Mouse (Mus musculus) embryo, embryonic 11.5 days (tissue): ENCODE measurements around the gene Csn2.

Experiments used
- DNase-seq: peaks from one replicate; pipeline ENCODE4 v3.0.0-alpha.2; 2012; ENCODE audit warnings: low read depth, low spot score

The Csn2 gene

DNA sequence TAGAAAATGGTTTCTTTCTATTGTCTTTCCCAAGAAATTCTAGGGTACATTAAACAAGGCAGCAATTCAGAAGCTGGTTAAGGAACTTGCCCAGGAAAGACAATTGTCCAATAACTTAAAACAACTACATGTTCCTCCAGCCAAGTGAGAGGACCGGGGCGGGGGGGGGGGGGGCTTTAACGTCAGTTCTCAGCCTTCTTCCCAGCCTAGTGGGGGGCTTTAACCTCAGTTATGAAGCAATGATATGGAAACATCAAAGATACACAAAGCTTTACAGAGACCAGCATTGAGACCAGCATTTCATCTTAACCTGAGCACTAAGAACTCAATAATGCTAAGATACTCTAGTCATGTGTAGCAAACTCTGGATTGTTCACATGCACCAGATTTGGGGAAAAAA lies at the start of gene Csn2:
Csn2 (minus strand) TSS at position 101 of the 400 bp plus-strand sequence.
- DNase-seq, result no peak

DNA sequence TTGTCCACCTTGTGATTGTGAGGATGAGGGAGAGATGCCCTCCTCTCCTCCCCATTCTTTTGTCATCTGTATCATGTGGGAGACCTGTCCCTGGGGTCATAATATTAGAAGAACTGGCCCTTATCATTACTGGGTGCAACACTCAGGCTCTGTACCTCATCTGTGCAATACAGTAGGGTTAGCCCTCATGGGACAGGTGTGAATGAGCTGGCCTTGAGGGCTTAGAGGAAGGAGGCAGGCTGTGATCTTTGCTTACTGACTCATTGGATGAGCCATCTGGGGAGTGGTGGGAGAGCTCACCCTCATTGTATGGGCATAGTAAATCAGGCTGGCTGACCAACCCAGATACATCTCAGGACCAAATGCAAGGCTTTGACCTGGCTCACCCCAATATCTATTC lies 35.4 kb upstream of the Csn2 start:
- DNase-seq, result no peak

DNA sequence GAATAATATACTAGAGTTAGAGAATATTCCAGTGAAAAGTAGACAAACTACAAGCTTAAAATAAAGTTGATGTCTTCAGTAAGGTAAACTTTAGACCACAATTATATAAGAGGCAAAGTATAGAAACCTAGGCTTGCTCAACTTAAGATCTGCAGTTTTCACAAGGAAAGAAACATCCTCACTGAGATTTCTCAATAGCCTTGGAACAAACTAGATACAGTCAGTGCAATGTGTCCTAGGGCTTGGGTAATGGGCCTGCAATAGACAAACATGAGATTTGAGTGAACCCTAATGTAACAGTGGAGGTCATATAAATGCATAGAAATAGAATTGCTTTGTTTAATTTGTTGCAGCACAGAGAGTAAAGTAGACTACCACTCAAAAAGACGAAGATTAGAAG lies 6.5 kb upstream of the Csn2 start:
- DNase-seq, result no peak

DNA sequence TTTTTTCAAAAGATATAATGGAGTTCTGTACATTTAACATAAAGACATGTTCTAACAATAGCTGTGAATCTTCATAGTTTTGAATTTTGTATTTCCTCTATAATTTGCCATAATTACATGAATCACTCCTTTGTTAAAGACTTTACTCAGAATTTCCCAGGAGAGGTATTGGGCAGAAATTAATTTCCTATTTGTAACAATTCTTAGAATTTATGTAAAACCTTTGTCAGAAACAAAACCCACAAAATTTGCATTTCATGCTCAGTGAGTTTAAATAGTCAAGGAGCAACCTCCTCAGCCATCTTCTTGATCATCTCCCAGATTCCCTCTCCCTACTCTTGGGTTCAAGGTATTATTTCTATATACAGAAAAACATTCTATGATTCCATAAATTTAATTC lies 33.5 kb downstream of the Csn2 start, which contains the start of gene Csn1s1:
Csn1s1 (plus strand) TSS at position 301 of the 400 bp plus-strand sequence.
- DNase-seq, result no peak

DNA sequence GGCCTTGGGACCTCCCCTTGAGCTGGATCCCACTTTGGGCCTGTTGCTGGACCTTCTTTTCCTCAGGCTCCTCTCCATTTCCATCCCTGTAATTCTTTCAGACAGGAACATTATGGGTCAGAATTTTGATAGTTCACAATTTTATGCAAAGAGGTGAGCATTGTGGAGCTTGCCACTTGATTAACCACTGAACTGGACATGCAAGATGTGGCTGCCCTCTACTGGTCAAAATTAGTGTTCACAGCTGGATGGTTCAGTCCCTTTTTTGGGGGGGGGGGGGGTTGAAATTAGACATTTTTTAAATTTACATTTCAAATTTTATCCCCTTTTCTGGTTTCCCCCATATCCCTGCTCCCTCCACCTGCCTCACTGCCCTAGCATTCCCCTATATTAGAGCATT lies 56.6 kb downstream of the Csn2 start:
- DNase-seq, result no peak
